Mouse (Mus musculus) v-Abl transformed pro-B cells (cell line): ENCODE measurements around the gene Olfr1358.

ENCODE experiments used
- in situ Hi-C, 2 experiments: fragments of 400-800 bp; cut with MboI; formaldehyde crosslinking; loops; one replicate each; pipeline ENCODE4 v1.15.1; 2025; ENCODE audit not compliant: unreplicated experiment in 2 of 2

Gene Olfr1358

GRCm38 (mm10) chr10:78565070-78565469 is 47.8 kb downstream of the Olfr1358 start:
- in situ Hi-C loops: no loop called here

DNA sequence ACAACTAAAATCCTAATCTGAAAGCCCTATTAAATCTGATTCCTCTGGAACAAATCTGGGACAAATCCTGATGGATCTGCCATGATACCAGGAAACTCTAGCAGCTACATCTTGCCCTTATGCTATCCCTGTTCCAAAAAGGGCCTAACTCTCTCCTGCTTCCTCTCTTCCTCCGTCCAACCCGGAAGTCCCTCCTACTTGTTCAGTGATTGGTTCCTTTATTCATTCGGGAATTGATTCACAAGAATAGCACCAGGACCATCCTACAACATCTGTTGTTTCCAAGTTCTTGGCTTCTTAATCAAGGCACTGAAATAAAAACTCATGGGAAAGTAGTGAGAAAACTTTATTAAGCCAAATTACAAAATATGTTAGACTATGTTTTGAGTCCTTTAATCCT is 52.0 kb downstream of the Olfr1358 start:
- in situ Hi-C loops: no loop called here

- in situ Hi-C loops: no loop called here
These were observed 52.5 kb downstream of the Olfr1358 start for GRCm38 (mm10) chr10:78569686-78570085.
